Mouse (Mus musculus) cerebellum, adult 2 months (tissue): Measurements from ENCODE around the gene Nell2. TPM values are rescaled to one million over a fixed set of nuclear protein-coding genes. Genes with fewer than 3 reads are reported as not detected.

Source experiments
- DNase-seq, 2 experiments: peaks; one replicate each; pipeline ENCODE4 v3.0.0; 2021
- H3K27ac ChIP-seq: fragments of 200-500 bp; 2 replicates; pipeline ENCODE4 v1.5.1; 2012; ENCODE audit warnings: low read length, control low read depth, inconsistent platforms; ENCODE audit not compliant: insufficient read depth
- H3K27me3 ChIP-seq: fragments of 200-500 bp; 2 replicates; pipeline ENCODE4 v1.6.1; 2012; ENCODE audit warnings: inconsistent platforms, mild to moderate bottlenecking, low read length, moderate library complexity; ENCODE audit not compliant: control insufficient read depth, insufficient read depth
- H3K4me1 ChIP-seq: fragments of 200-500 bp; 2 replicates; pipeline ENCODE4 v1.6.1; 2011; ENCODE audit warnings: low read length; ENCODE audit not compliant: control insufficient read depth, insufficient read depth
- H3K4me3 ChIP-seq: fragments of 200-500 bp; replicated peaks from 2 replicates; pipeline ENCODE3; 2011; ENCODE audit warnings: mild to moderate bottlenecking, low read depth, low read length, control low read depth; ENCODE audit not compliant: insufficient read depth
- CTCF ChIP-seq: fragments of 200-500 bp; IDR thresholded peaks from 2 replicates; pipeline ENCODE4 v1.5.1; 2011; ENCODE audit warnings: low read depth, mild to moderate bottlenecking, control low read depth, low read length, moderate library complexity, borderline replicate concordance; ENCODE audit not compliant: insufficient read depth
- POLR2A ChIP-seq: fragments of 200-500 bp; IDR thresholded peaks from 2 replicates; pipeline ENCODE4 v1.6.1; 2011; ENCODE audit warnings: low read length, control low read depth, borderline replicate concordance; ENCODE audit not compliant: insufficient read depth
- WGBS: fragments of 180-500 bp; shearing (Covaris S2); methylation state at CpG from one replicate; pipeline ENCODE4 v1.1.7; 2018; 5-methylcytosine and 5-hydroxymethylcytosine counted together
- polyA plus RNA-seq: library from polyadenylated mRNA; depleted of rRNA; stranded (reverse); fragments of >200 nt; gene quantifications from 2 replicates; pipeline ENCODE4 v1.2.3, GENCODE M21; 2012

Gene Nell2
- polyA plus RNA-seq, 1 experiment, result 141 TPM

- TF ChIP-seq POLR2A, result no peak
- TF ChIP-seq CTCF, result no peak
- Histone ChIP-seq H3K4me1 (no peaks in the 10 kb centered on the region), H3K27ac (no peak overlapping the region), H3K27me3 (no peaks in the 10 kb centered on the region), H3K4me3 (no peak overlapping the region)
- no peak for DNase-seq
- 93% methylated on average over 2 of the region's 2 CpGs for WGBS
Observed at GRCm38 (mm10) chr15:95322744-95323143, 205.6 kb downstream of the Nell2 start.

GRCm38 (mm10) chr15:95316626-95317025, 211.7 kb downstream of the Nell2 start:
- Histone ChIP-seq H3K27me3 (no peaks in the 10 kb centered on the region), H3K27ac (no peak overlapping the region), H3K4me1 (peaks cover 12% of the 10 kb centered on the region), H3K4me3 (no peak overlapping the region)
- no peak for DNase-seq
- WGBS, result 84% methylated on average over 4 of the region's 4 CpGs
- TF ChIP-seq CTCF (no peak), POLR2A (no peak)

GRCm38 (mm10) chr15:95314808-95315145, 213.6 kb downstream of the Nell2 start:
- WGBS, result 92% methylated on average over 5 of the region's 5 CpGs
- Histone ChIP-seq H3K27me3 (no peaks in the 10 kb centered on the region), H3K27ac (no peak overlapping the region), H3K4me1 (peaks cover 12% of the 10 kb centered on the region), H3K4me3 (no peak overlapping the region)
- TF ChIP-seq POLR2A, result no peak
- TF ChIP-seq CTCF, result no peak
- DNase-seq, result peak in 1 of 2 experiments; percentile 13

GRCm38 (mm10) chr15:95314121-95314807, 214.1 kb downstream of the Nell2 start:
- H3K4me3 ChIP-seq, result no peak overlapping the region
- 44% methylated on average over 16 of the region's 16 CpGs for WGBS
- peaks cover 12% of the 10 kb centered on the region for H3K4me1 ChIP-seq
- TF ChIP-seq CTCF, result no peak
- TF ChIP-seq POLR2A, result no peak
- H3K27me3 ChIP-seq, result no peaks in the 10 kb centered on the region
- H3K27ac ChIP-seq, result no peak overlapping the region
- DNase-seq, result peak; percentile 28 to 41

GRCm38 (mm10) chr15:95313286-95313685, 215.1 kb downstream of the Nell2 start:
- Histone ChIP-seq H3K27ac (no peak overlapping the region), H3K4me1 (peaks cover 12% of the 10 kb centered on the region), H3K27me3 (no peaks in the 10 kb centered on the region), H3K4me3 (no peak overlapping the region)
- TF ChIP-seq CTCF (no peak), POLR2A (no peak)
- DNase-seq, result peak; percentile 47 to 73
- WGBS, result 25% methylated on average over 5 of the region's 5 CpGs

- DNase-seq, result peak; percentile 63 to 80
- Histone ChIP-seq H3K4me3 (no peak overlapping the region), H3K4me1 (peaks cover 19% of the 10 kb centered on the region; the same call in 1 of the 2 replicates), H3K27ac (no peak overlapping the region), H3K27me3 (no peaks in the 10 kb centered on the region)
- no peak for TF ChIP-seq POLR2A
- no peak for TF ChIP-seq CTCF
- WGBS, result 9% methylated on average over 8 of the region's 8 CpGs
Observed at GRCm38 (mm10) chr15:95304102-95304501, 224.3 kb downstream of the Nell2 start.

GRCm38 (mm10) chr15:95296561-95296960, 231.8 kb downstream of the Nell2 start:
- 49% methylated on average over 10 of the region's 10 CpGs for WGBS
- Histone ChIP-seq H3K4me1 (no peaks in the 10 kb centered on the region), H3K27ac (no peak overlapping the region), H3K4me3 (no peak overlapping the region), H3K27me3 (no peaks in the 10 kb centered on the region)
- no peak for TF ChIP-seq POLR2A
- TF ChIP-seq CTCF, result no peak
- DNase-seq, result no peak

GRCm38 (mm10) chr15:95289047-95289446, 239.3 kb downstream of the Nell2 start:
- TF ChIP-seq CTCF (no peak), POLR2A (no peak)
- Histone ChIP-seq H3K27ac (no peak overlapping the region), H3K4me1 (peaks cover 4% of the 10 kb centered on the region), H3K27me3 (no peaks in the 10 kb centered on the region), H3K4me3 (no peak overlapping the region)
- 16% methylated on average over 10 of the region's 10 CpGs for WGBS
- peak; percentile 41 to 45 for DNase-seq
